Mouse (Mus musculus): ENCODE results near the gene Phrf1.

- TF ChIP-seq CTCF (conservative IDR thresholded peaks at IDR 0.05; ENCODE audit: low read length) (no peak), NANOG (IDR thresholded peaks at IDR 0.05; ENCODE audit: borderline replicate concordance, low read length) (no peak)
These were observed 22.2 kb upstream of the Phrf1 start for GRCm38 (mm10) chr7:141206182-141206937.

All from E14TG2a.4 (cell line).